Mouse (Mus musculus): ENCODE results near the gene Ccdc47. TPM values are rescaled to one million over a fixed set of nuclear protein-coding genes. Genes with fewer than 3 reads are reported as not detected.

Gene Ccdc47
- polyA plus RNA-seq, 1 experiment: 68.3 TPM

DNA sequence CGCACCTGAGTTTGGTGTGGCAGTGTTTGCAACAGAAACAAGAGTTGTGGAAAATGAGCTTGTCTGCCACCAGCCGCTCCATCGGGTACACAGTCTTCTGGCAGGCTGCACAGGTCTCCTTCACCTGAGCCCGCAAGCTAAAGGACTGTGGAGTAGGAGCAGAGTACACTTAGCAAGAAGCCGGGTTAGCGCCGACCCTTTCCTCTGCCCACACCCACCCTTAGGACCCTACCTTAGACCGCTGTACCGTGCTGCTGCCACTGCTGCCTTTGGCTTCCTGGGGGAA is 57.3 kb downstream of the Ccdc47 start:
- H3K4me1 ChIP-seq (ENCODE audit: control insufficient read depth, insufficient read depth, low read length): no peaks in the 10 kb centered on the region; the same call in 1 of the 2 replicates
- H3K27ac ChIP-seq (ENCODE audit: insufficient read depth, low read length): peak overlapping the region; percentile 51
- H3K4me3 ChIP-seq (ENCODE audit: insufficient read depth, low read length): peak overlapping the region; percentile 93
- TF ChIP-seq POLR2A (IDR thresholded peaks at IDR 0.05; ENCODE audit: extremely low read depth, insufficient read depth, low read length) (no peak), CTCF (IDR thresholded peaks at IDR 0.05; ENCODE audit: extremely low read depth, insufficient read depth, low read length) (no peak)

DNA sequence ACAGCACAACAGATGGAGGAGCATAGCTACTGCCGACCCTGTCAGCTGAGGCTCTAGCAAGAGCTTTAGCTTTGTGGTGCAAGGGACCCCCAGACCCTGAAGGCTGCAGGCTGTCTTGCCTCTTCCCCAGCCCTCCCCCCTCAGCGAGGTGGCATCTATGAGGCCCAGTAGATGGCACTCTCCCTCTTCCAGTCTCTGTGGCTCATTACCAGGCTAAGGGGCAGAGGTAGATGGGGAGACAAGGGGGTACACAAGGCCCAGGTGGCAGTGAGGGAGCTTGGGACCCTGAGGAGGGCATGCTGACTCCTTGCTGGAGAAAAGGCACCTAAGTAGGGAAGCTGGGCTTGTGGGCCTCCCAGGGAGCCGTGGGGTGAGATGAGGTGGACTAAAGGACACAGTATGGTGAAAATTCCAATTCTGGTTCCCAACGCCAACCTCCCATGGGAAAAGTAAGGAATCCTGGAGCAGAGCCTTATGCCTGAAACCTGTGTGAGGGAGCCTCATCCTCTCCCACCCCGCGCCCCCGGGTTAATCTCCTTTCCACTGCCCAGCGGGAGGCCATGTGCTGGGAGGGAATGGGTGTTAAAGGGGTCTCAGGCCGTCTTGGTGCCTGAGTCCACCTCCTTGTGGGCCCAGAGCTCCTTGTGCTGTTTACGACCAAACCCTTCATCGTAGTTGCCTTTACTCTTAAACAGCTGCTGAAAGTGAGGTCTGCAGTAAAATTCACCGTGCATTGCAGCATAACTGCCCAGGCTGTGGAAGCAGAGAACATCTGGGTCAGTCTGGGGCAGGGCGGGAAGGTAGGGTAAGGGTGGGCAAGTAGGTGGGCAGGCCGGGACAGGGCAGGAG is 57.8 kb downstream of the Ccdc47 start:
- Histone ChIP-seq H3K4me1 (ENCODE audit: control insufficient read depth, insufficient read depth, low read length) (no peaks in the 10 kb centered on the region; the same call in 1 of the 2 replicates), H3K27ac (ENCODE audit: insufficient read depth, low read length) (peak overlapping the region; percentile 51), H3K4me3 (ENCODE audit: insufficient read depth, low read length) (peak overlapping the region; percentile 93)
- TF ChIP-seq CTCF (IDR thresholded peaks at IDR 0.05; ENCODE audit: extremely low read depth, insufficient read depth, low read length): peak; percentile 72
- TF ChIP-seq POLR2A (IDR thresholded peaks at IDR 0.05; ENCODE audit: extremely low read depth, insufficient read depth, low read length): 0 out of 2 replicates have a peak, but pooled peaks have one; percentile 29

DNA sequence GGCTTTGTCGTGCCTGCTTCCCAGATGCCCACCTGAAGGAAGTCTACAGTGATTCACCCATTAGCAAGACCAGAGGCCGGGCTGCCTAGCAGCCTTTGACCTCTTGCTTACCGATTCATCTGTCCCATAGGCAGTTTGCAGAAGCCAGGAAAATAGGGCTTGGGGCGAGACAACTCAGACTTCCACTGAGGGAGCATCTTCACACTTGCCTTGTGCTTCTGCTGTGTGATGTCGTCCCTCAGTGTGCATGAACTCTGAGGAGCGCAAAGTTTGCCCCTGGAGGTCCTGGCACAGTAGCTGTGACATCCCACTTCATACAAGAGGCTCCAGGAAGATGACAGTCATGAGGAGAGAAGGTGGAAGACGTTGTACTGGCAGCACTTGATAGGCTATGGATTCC is 59.0 kb downstream of the Ccdc47 start:
- no peak overlapping the region for H3K27ac ChIP-seq (ENCODE audit: insufficient read depth, low read length)
- no peak for TF ChIP-seq CTCF (IDR thresholded peaks at IDR 0.05; ENCODE audit: extremely low read depth, insufficient read depth, low read length)
- 0 out of 2 replicates have a peak, but pooled peaks have one; percentile 28 for TF ChIP-seq POLR2A (IDR thresholded peaks at IDR 0.05; ENCODE audit: extremely low read depth, insufficient read depth, low read length)
- H3K4me3 ChIP-seq (ENCODE audit: insufficient read depth, low read length): no peak overlapping the region
- H3K4me1 ChIP-seq (ENCODE audit: control insufficient read depth, insufficient read depth, low read length): no peaks in the 10 kb centered on the region; the same call in 1 of the 2 replicates

DNA sequence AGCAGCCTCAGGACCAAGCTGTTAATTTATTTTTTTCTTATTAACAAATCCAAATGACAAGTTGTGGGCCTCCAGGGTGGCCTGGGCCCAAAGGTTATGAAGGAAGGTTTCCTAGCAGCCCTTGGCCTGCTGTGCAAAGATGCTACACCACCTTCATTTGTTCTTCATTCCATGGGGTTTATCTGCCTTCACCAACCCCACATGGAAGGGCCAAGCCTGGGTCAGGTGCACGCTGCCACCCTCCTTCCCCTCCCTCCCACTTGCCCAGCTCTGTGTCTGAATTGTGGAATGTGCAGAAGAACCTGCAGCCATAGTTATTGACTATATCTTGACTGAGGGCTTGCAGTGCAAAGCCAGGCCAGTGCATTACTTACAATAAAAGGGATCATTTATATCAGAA is 59.9 kb downstream of the Ccdc47 start:
- TF ChIP-seq CTCF (IDR thresholded peaks at IDR 0.05; ENCODE audit: extremely low read depth, insufficient read depth, low read length) (no peak), POLR2A (IDR thresholded peaks at IDR 0.05; ENCODE audit: extremely low read depth, insufficient read depth, low read length) (0 out of 2 replicates have a peak, but pooled peaks have one; percentile 18)
- H3K4me3 ChIP-seq (ENCODE audit: insufficient read depth, low read length): no peak overlapping the region
- no peak overlapping the region for H3K27ac ChIP-seq (ENCODE audit: insufficient read depth, low read length)

DNA sequence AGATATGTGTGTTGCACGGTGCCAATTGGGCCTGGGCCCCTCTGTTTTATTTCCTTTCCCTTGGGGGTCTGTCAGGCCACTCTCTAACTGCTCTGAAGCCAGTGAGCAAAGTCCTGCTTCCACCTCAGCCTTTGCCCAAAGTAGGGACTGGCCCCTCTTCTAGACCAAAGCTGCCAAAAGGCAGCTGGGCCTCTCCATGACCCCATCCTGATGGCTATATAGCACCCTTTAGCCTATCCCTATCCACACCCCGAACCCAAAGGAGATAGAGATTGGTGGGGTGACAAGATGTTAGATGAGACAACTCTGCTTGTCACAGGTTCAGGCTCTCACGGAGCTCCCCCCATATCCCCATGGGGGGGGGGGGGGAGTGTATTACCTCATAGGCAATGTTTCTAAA is 60.4 kb downstream of the Ccdc47 start:
- Histone ChIP-seq H3K4me3 (ENCODE audit: insufficient read depth, low read length) (no peak overlapping the region), H3K4me1 (ENCODE audit: control insufficient read depth, insufficient read depth, low read length) (no peaks in the 10 kb centered on the region; the same call in 1 of the 2 replicates), H3K27ac (ENCODE audit: insufficient read depth, low read length) (no peak overlapping the region)
- TF ChIP-seq CTCF (IDR thresholded peaks at IDR 0.05; ENCODE audit: extremely low read depth, insufficient read depth, low read length): no peak
- no peak for TF ChIP-seq POLR2A (IDR thresholded peaks at IDR 0.05; ENCODE audit: extremely low read depth, insufficient read depth, low read length)

More for the DNA sequence above, 59.9 kb downstream of the Ccdc47 start:
- H3K4me1 ChIP-seq (ENCODE audit: control insufficient read depth, insufficient read depth, low read length): no peaks in the 10 kb centered on the region; the same call in 1 of the 2 replicates

DNA sequence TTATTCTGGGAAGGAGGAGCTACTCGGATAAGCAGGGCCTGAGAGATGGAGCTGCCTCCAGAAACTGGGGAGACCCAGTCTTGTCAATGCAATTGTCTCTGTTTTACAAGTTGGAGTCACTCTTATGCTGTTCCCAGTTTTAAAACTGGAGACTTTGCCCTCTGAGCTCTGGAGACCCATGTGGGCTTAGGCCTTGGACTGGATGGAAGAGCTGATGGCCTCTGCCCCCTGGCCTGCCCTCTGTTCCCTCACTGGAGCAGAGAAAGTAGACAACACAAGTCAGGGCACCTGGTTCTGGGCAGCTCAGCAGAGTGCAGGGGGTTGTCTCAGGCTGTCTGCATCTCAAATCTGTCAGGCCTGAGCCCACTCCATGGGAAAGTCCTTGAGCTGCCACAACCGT is 61.4 kb downstream of the Ccdc47 start:
- H3K27ac ChIP-seq (ENCODE audit: insufficient read depth, low read length): no peak overlapping the region

DNA sequence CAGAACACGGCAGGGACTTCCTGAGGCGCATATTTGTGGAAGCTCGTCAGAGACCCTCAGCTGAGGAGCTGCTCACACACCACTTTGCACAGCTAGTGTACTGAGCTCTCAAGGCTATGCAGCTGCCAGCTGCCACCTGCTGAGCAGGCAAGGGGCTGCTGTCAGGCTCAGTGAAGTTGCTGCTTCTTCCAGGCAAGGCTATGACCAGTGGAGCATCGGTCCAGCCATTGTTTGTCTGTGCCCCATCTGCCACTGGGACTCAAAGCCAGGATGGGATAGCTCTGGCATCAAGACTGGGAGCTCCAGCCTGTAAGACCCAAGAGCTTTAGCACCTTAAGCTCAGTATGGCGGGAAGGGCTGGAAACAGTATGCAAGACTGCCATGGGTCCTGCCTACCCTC is 62.1 kb downstream of the Ccdc47 start:
- no peak overlapping the region for H3K4me3 ChIP-seq (ENCODE audit: insufficient read depth, low read length)
- H3K4me1 ChIP-seq (ENCODE audit: control insufficient read depth, insufficient read depth, low read length): no peaks in the 10 kb centered on the region; the same call in 1 of the 2 replicates
- no peak overlapping the region for H3K27ac ChIP-seq (ENCODE audit: insufficient read depth, low read length)
- TF ChIP-seq CTCF (IDR thresholded peaks at IDR 0.05; ENCODE audit: extremely low read depth, insufficient read depth, low read length): no peak
- no peak for TF ChIP-seq POLR2A (IDR thresholded peaks at IDR 0.05; ENCODE audit: extremely low read depth, insufficient read depth, low read length)

More for the DNA sequence above, 61.4 kb downstream of the Ccdc47 start:
- no peak overlapping the region for H3K4me3 ChIP-seq (ENCODE audit: insufficient read depth, low read length)
- no peaks in the 10 kb centered on the region; the same call in 1 of the 2 replicates for H3K4me1 ChIP-seq (ENCODE audit: control insufficient read depth, insufficient read depth, low read length)
- TF ChIP-seq CTCF (IDR thresholded peaks at IDR 0.05; ENCODE audit: extremely low read depth, insufficient read depth, low read length) (no peak), POLR2A (IDR thresholded peaks at IDR 0.05; ENCODE audit: extremely low read depth, insufficient read depth, low read length) (no peak)

DNA sequence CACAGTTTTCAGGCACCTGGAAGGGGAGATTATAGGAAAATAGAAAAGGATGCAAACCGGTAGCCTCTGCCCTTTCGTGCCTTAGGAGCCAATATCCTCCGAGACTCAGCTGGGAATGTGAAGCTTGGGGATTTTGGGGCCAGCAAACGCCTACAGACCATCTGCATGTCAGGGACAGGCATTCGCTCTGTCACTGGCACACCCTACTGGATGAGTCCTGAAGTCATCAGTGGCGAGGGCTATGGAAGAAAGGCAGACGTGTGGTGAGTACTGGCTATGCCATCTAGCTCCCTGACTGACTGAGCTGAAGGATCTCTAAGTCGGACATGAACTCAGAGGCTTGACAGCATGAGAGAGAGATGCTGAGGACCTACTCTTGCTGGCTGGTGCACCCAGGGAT is 64.0 kb downstream of the Ccdc47 start:
- Histone ChIP-seq H3K27ac (ENCODE audit: insufficient read depth, low read length) (no peak overlapping the region), H3K4me3 (ENCODE audit: insufficient read depth, low read length) (no peak overlapping the region), H3K4me1 (ENCODE audit: control insufficient read depth, insufficient read depth, low read length) (no peaks in the 10 kb centered on the region)
- TF ChIP-seq CTCF (IDR thresholded peaks at IDR 0.05; ENCODE audit: extremely low read depth, insufficient read depth, low read length) (peak; percentile 28; the same call in 1 of the 2 replicates), POLR2A (IDR thresholded peaks at IDR 0.05; ENCODE audit: extremely low read depth, insufficient read depth, low read length) (no peak)

DNA sequence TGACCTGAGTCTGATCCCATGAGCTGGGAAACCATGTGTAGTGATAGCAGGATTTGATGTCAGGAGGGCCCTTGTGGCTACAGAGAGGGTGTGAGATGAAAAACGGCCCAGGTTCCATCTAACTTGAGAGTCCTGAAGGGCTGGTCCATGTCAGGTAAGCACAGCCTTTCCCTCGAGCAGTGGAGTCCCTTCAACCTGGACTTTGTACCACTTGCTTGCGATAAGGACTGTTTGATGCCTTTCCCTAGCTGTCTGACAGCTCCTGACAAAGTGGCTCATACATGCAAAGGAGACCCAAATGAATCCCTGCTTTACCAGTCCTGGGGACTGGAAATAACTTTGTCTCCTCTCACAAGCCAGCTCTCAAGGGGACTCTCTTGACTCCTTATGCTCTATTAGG is 64.9 kb downstream of the Ccdc47 start:
- Histone ChIP-seq H3K4me1 (ENCODE audit: control insufficient read depth, insufficient read depth, low read length) (no peaks in the 10 kb centered on the region), H3K27ac (ENCODE audit: insufficient read depth, low read length) (no peak overlapping the region)

More for the DNA sequence above, 64.9 kb downstream of the Ccdc47 start:
- TF ChIP-seq CTCF (IDR thresholded peaks at IDR 0.05; ENCODE audit: extremely low read depth, insufficient read depth, low read length) (no peak), POLR2A (IDR thresholded peaks at IDR 0.05; ENCODE audit: extremely low read depth, insufficient read depth, low read length) (no peak)
- H3K4me3 ChIP-seq (ENCODE audit: insufficient read depth, low read length): no peak overlapping the region

Other genes with a start within 250 kb of the Ccdc47 start
- gene Ace, start 248.4 kb downstream of the Ccdc47 start, polyA plus RNA-seq (2012; rRNA removed): 8.7 and 9.3 TPM in 2 replicates
- gene Ace3, start 221.7 kb downstream of the Ccdc47 start, polyA plus RNA-seq (2012; rRNA removed): not detected in 2 replicates
- gene Kcnh6, start 208.2 kb downstream of the Ccdc47 start, polyA plus RNA-seq (2012; rRNA removed): 1.4 and 1.5 TPM in 2 replicates
- 111 and 115 TPM in 2 replicates for gene Dcaf7, start 179.5 kb downstream of the Ccdc47 start, polyA plus RNA-seq (2012; rRNA removed)
- gene Taco1, start 150.3 kb downstream of the Ccdc47 start, polyA plus RNA-seq (2012; rRNA removed): 11.9 and 12.4 TPM in 2 replicates
- gene Map3k3, start 131.7 kb downstream of the Ccdc47 start, polyA plus RNA-seq (2012; rRNA removed): 32.3 and 33.2 TPM in 2 replicates
- not detected in 2 replicates for gene Gm10840, start 55.5 kb downstream of the Ccdc47 start, polyA plus RNA-seq (2012; rRNA removed)
- 86.0 and 102 TPM in 2 replicates for gene Limd2, start 55.5 kb downstream of the Ccdc47 start, polyA plus RNA-seq (2012; rRNA removed)
- gene Strada, start 14.2 kb downstream of the Ccdc47 start, polyA plus RNA-seq (2012; rRNA removed): 51.9 and 55.2 TPM in 2 replicates
- 41.6 and 43.7 TPM in 2 replicates for gene Ddx42, start 582 bp upstream of the Ccdc47 start, polyA plus RNA-seq (2012; rRNA removed)
- 23.8 and 24.6 TPM in 2 replicates for gene Ftsj3, start 39.7 kb upstream of the Ccdc47 start, polyA plus RNA-seq (2012; rRNA removed)
- 244 and 245 TPM in 2 replicates for gene Psmc5, start 39.8 kb upstream of the Ccdc47 start, polyA plus RNA-seq (2012; rRNA removed)
- gene Smarcd2, start 56.6 kb upstream of the Ccdc47 start, polyA plus RNA-seq (2012; rRNA removed): 32.3 and 33.8 TPM in 2 replicates
- gene Tcam1, start 60.3 kb upstream of the Ccdc47 start, polyA plus RNA-seq (2012; rRNA removed): 0.11 and 0.13 TPM in 2 replicates
- not detected in 2 replicates for gene Gh, start 85.5 kb upstream of the Ccdc47 start, polyA plus RNA-seq (2012; rRNA removed)
- 0.44 and 0.87 TPM in 2 replicates for gene Cd79b, start 98.4 kb upstream of the Ccdc47 start, polyA plus RNA-seq (2012; rRNA removed)
- gene Scn4a, start 136.9 kb upstream of the Ccdc47 start, polyA plus RNA-seq (2012; rRNA removed): 0.02 and 0.04 TPM in 2 replicates
- 0.28 and 0.88 TPM in 2 replicates for gene Prr29, start 149.1 kb upstream of the Ccdc47 start, polyA plus RNA-seq (2012; rRNA removed)
- gene Icam2, start 171.7 kb upstream of the Ccdc47 start, polyA plus RNA-seq (2012; rRNA removed): 6.8 and 9.5 TPM in 2 replicates